Mouse (Mus musculus) kidney, adult 18-20 months (tissue): ENCODE measurements at regions not wholly inside any gene's neighbourhood (a gene's known extent, or its start where the extent isn't known, plus 50 kb on each side); places are given as distances from the start of the nearest gene placed in this dataset.

Experiments
- DNase-seq: peaks from one replicate; pipeline ENCODE4 v3.0.0; 2021

- no peak for DNase-seq
These were observed 56.0 kb upstream of the Dkk2 start for GRCm38 (mm10) chr3:132029112-132029511.

DNA sequence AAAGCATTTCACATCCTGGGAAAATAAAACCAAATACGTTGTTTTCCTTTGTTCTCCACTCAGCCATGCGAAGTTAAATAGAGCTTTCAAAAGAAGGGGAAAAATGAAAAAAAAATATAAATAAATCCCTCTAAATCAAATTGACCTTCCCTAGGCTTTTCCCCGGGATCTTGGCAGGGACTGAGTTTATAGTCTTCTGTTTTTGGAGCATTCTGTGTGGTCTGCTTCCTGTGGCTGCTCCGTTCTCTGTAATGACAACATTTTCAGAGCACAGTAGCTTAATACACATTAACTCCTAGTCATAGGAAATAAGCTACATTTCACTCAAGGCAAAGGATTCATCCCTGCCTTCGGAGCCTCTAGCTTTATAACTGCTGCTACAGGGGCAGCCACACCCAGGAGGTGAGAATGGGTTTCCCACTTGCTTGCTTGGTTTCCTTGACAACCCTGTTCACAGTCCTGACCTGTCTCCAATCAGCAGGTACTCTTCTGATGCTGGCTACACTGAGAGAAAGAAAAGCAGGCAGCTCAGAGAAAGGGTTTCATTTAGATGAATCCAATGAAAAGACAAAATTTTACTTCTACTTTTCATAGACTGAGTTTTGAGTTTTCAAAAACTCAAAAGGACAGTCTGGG is 51.9 kb upstream of the Dkk2 start:
- no peak for DNase-seq

DNA sequence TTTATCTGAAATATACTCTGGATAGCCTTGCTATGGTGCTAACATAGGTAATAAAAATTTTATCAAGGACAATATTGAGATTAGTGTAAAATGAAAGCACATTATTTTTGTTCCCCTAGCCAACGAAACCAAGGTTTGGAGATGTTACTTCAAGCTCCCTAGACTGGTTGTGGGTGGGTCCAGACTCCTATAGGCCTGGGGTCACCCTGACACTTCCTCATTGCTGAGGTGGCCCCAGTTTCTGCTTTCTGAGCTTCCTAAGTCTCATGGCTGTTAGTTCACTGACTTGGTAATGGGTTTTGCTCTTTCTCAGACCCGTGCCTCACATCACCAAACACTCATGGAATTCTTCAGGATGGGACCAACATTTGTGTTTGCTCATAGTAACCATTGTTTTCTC is 49.9 kb upstream of the Dkk2 start:
- DNase-seq = no peak
